Mouse (Mus musculus) ES-Bruce4 (cell line): ENCODE measurements around the gene Prrx2. TPM values are rescaled to one million over a fixed set of nuclear protein-coding genes. Genes with fewer than 3 reads are reported as not detected.

ENCODE experiments used
- H3K27ac ChIP-seq: 2 replicates; pipeline ENCODE4 v1.5.1; 2012; ENCODE audit warnings: low read length, inconsistent platforms; ENCODE audit not compliant: insufficient read depth
- H3K27me3 ChIP-seq: 2 replicates; pipeline ENCODE4 v1.6.1; 2012; ENCODE audit warnings: mild to moderate bottlenecking, low read length, inconsistent platforms; ENCODE audit not compliant: control insufficient read depth, poor library complexity, insufficient read depth, severe bottlenecking
- H3K36me3 ChIP-seq: 2 replicates; pipeline ENCODE4 v1.6.1; 2012; ENCODE audit warnings: inconsistent platforms, mild to moderate bottlenecking, low read length, moderate library complexity; ENCODE audit not compliant: control insufficient read depth, poor library complexity, insufficient read depth, severe bottlenecking
- H3K4me1 ChIP-seq: one replicate; pipeline ENCODE4 v1.8.1; 2011; ENCODE audit warnings: low read length; ENCODE audit not compliant: control insufficient read depth, insufficient read depth
- H3K4me3 ChIP-seq: 2 replicates; pipeline ENCODE4 v1.5.1; 2011; ENCODE audit warnings: low read depth, mild to moderate bottlenecking, low read length
- H3K9ac ChIP-seq: 2 replicates; pipeline ENCODE4 v1.6.1; 2012; ENCODE audit warnings: low read depth, mild to moderate bottlenecking, inconsistent platforms; ENCODE audit not compliant: poor library complexity, severe bottlenecking
- H3K9me3 ChIP-seq: replicated peaks from 2 replicates; pipeline ENCODE4 v1.6.1; 2012; ENCODE audit warnings: mild to moderate bottlenecking, low read length, inconsistent platforms; ENCODE audit not compliant: control insufficient read depth, poor library complexity, insufficient read depth, severe bottlenecking
- CTCF ChIP-seq: IDR thresholded peaks from one replicate; pipeline ENCODE4 v1.8.1; 2011; ENCODE audit warnings: low read depth, low read length
- EP300 ChIP-seq: IDR thresholded peaks from 2 replicates; pipeline ENCODE4 v1.6.1; 2011; ENCODE audit warnings: low read depth, low read length; ENCODE audit not compliant: insufficient read depth
- POLR2A ChIP-seq: IDR thresholded peaks from one replicate; pipeline ENCODE4 v1.8.1; 2011; ENCODE audit warnings: low read length; ENCODE audit not compliant: insufficient read depth
- polyA plus RNA-seq: library from polyadenylated mRNA; stranded (reverse); fragments of >200 nt; gene quantifications from 2 replicates; pipeline ENCODE4 v1.2.4, GENCODE M21; 2011; ENCODE audit warnings: low read depth; ENCODE audit not compliant: missing spikeins, insufficient read depth, insufficient read length

The Prrx2 gene
- polyA plus RNA-seq, 1 experiment: 6.5 TPM

- H3K9ac ChIP-seq: peak overlapping the region; percentile 74
- H3K27me3 ChIP-seq: no peaks in the 10 kb centered on the region
- TF ChIP-seq POLR2A: no peak
- no peak for TF ChIP-seq EP300
- TF ChIP-seq CTCF: peak; percentile 86
- peak overlapping the region; percentile 83 for H3K4me3 ChIP-seq
- peaks cover 32% of the 10 kb centered on the region for H3K36me3 ChIP-seq
- no peaks in the 10 kb centered on the region for H3K4me1 ChIP-seq
- H3K27ac ChIP-seq: no peak overlapping the region
- no peaks in the 10 kb centered on the region for H3K9me3 ChIP-seq
These were observed 6.9 kb upstream of the Prrx2 start for GRCm38 (mm10) chr2:30827749-30828475.

GRCm38 (mm10) chr2:30829315-30829714 is 5.5 kb upstream of the Prrx2 start:
- H3K4me1 ChIP-seq: no peaks in the 10 kb centered on the region

GRCm38 (mm10) chr2:30830283-30830795 is 4.4 kb upstream of the Prrx2 start, which contains the start of gene Asb6:
Gene Asb6, minus strand, starts transcription at chr2:30830333.
- TF ChIP-seq CTCF (no peak), POLR2A (no peak), EP300 (no peak)
- no peak within 1 kb of the TSS for H3K27ac ChIP-seq

More at GRCm38 (mm10) chr2:30829315-30829714, 5.5 kb upstream of the Prrx2 start:
- H3K9ac ChIP-seq: no peak overlapping the region
- no peaks in the 10 kb centered on the region for H3K9me3 ChIP-seq
- TF ChIP-seq CTCF (peak; percentile 93), EP300 (no peak)
- H3K27ac ChIP-seq: no peak overlapping the region
- peaks cover 18% of the 10 kb centered on the region for H3K36me3 ChIP-seq
- no peaks in the 10 kb centered on the region for H3K27me3 ChIP-seq
- no peak overlapping the region for H3K4me3 ChIP-seq

GRCm38 (mm10) chr2:30833644-30834043 is 1.1 kb upstream of the Prrx2 start:
- Histone ChIP-seq H3K27ac (no peak overlapping the region), H3K9ac (no peak overlapping the region), H3K27me3 (no peaks in the 10 kb centered on the region), H3K9me3 (no peaks in the 10 kb centered on the region), H3K36me3 (no peaks in the 10 kb centered on the region), H3K4me1 (peaks cover 2% of the 10 kb centered on the region), H3K4me3 (no peak overlapping the region)
- no peak for TF ChIP-seq POLR2A

More at GRCm38 (mm10) chr2:30830283-30830795, 4.4 kb upstream of the Prrx2 start, which contains the start of gene Asb6:
- H3K9ac ChIP-seq: no peak within 1 kb of the TSS
- H3K9me3 ChIP-seq: no peaks in the 10 kb centered on the region
- H3K27me3 ChIP-seq: no peaks in the 10 kb centered on the region
- H3K4me3 ChIP-seq: no peak within 1 kb of the TSS
- peaks cover 1% of the 10 kb centered on the region for H3K4me1 ChIP-seq
- H3K36me3 ChIP-seq: peaks cover 8% of the 10 kb centered on the region

GRCm38 (mm10) chr2:30836238-30836990 is 1.6 kb downstream of the Prrx2 start:
- no peak overlapping the region for H3K4me3 ChIP-seq
- H3K9me3 ChIP-seq: no peaks in the 10 kb centered on the region
- H3K27ac ChIP-seq: no peak overlapping the region
- peaks cover 2% of the 10 kb centered on the region for H3K4me1 ChIP-seq
- H3K9ac ChIP-seq: no peak overlapping the region
- no peaks in the 10 kb centered on the region for H3K36me3 ChIP-seq
- no peaks in the 10 kb centered on the region for H3K27me3 ChIP-seq
- no peak for TF ChIP-seq EP300
- no peak for TF ChIP-seq POLR2A
- no peak for TF ChIP-seq CTCF

- Histone ChIP-seq H3K4me1 (peaks cover 4% of the 10 kb centered on the region), H3K27ac (no peak overlapping the region), H3K27me3 (peaks cover 9% of the 10 kb centered on the region), H3K9ac (no peak overlapping the region), H3K4me3 (no peak overlapping the region), H3K36me3 (no peaks in the 10 kb centered on the region), H3K9me3 (no peaks in the 10 kb centered on the region)
- no peak for TF ChIP-seq EP300
- TF ChIP-seq POLR2A: no peak
- TF ChIP-seq CTCF: no peak
These were observed 7.8 kb downstream of the Prrx2 start for GRCm38 (mm10) chr2:30842615-30843014.
